Mouse (Mus musculus) left cerebral cortex, postnatal 25 days (tissue): Measurements from ENCODE around the gene Srrm3. TPM values are rescaled to one million over a fixed set of nuclear protein-coding genes. Genes with fewer than 3 reads are reported as not detected.

Source experiments
- DNase-seq, 2 experiments: peaks; one replicate each; pipeline ENCODE4 v3.0.0; 2022; ENCODE audit warnings: low spot score in 2 of 2, mixed read lengths in 1 of 2
- intact Hi-C: fragments of 180-260 bp; cut with DNase I; formaldehyde crosslinking; loops from one replicate; pipeline ENCODE4 v1.15.1; 2025
- total RNA-seq, 2 experiments: library from RNA; stranded (reverse); gene quantifications; 2 replicates each; pipeline ENCODE4 v1.2.3; 2021

Srrm3 gene
- total RNA-seq, 2 experiments from 2014 or later: 85.4 to 98.1 TPM

DNA sequence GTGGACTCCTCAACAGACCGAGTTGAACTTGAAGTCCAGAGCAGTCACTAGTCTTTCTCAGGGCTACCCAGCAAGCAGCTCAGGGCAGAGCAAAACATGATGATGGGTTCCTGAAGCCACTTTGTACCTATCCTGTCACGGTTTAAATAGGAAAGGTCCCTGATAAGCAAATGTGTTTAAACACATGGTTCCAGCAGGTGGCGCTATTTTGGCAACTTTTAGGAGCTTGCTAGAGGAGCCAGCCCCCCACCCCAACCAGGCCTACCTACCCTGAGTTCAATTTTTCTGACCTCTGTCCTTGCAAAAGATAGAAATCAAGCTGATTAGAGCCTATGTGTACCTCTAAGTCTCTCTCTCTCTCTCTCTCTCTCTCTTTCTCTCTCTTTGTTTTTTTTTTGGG, 91.3 kb downstream of the Srrm3 start:
- peak in 1 of 2 experiments; percentile 42 for DNase-seq

DNA sequence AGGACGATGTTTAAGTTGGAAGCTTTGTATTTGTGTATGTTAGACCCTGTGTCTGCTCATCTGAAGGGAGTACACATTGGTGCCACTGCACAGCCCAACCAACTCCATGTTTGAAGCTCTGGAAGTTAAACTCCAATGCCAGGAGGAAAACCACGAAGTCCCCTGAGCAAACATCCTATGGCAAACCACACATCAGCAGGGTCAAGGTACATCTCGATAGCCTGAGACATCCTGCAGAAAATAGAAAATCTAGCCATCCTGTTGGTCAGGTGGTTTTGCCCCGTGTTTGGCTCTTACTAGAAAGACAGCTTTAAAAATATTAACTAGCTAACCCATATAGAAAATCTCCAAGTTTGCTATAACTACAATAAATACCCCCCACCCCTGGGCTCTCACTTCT, 92.3 kb downstream of the Srrm3 start:
- intact Hi-C loops: no loop called here

More for the DNA sequence above, 91.3 kb downstream of the Srrm3 start:
- intact Hi-C loops: no loop called here

DNA sequence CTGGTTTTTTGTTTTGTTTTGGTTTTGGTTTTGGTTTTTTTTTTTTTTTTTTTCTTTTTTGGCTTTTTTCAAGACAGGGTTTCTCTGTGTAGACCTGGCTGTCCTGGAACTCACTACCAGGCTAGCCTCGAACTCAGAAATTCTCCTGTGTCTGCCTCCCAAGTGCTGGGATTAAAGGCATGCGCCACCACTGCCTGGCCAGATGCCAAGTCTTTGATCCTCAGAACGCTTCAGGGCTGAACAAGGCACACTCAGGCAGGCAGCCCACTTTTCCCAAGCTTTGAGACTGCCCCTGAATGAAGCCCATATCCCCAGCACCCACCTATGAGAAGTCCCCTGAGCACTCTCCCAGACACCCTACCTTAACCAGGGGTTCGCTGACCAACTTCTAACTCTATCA, 93.1 kb downstream of the Srrm3 start:
- no peak for DNase-seq
- intact Hi-C loops: loop anchor here (5.0 kb wide), 1 partner anchor 162 kb away; no protein-coding TSS in a partner anchor

More for the DNA sequence above, 92.3 kb downstream of the Srrm3 start:
- DNase-seq: no peak

DNA sequence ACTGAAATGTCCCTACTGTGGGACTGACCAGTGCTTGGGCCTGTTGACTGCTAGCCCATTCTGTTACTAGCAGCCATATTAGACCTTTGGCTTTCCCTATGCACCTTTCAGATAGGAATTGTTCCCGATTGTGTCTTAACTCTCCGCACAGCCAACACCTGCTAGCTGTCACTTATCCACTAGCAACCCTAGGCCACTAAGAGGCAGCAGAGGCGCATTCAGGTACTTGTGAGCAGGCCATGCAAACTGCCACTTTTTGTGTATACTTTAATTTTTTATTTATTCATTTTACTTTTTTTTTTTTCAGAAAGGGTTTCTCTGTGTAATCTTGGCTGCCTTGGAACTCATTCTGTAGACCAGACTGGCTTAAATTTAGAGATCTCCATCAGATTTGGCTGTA, 94.0 kb downstream of the Srrm3 start:
- intact Hi-C loops: loop anchor here (5.0 kb wide), 1 partner anchor 162 kb away; no protein-coding TSS in a partner anchor
- DNase-seq: no peak

DNA sequence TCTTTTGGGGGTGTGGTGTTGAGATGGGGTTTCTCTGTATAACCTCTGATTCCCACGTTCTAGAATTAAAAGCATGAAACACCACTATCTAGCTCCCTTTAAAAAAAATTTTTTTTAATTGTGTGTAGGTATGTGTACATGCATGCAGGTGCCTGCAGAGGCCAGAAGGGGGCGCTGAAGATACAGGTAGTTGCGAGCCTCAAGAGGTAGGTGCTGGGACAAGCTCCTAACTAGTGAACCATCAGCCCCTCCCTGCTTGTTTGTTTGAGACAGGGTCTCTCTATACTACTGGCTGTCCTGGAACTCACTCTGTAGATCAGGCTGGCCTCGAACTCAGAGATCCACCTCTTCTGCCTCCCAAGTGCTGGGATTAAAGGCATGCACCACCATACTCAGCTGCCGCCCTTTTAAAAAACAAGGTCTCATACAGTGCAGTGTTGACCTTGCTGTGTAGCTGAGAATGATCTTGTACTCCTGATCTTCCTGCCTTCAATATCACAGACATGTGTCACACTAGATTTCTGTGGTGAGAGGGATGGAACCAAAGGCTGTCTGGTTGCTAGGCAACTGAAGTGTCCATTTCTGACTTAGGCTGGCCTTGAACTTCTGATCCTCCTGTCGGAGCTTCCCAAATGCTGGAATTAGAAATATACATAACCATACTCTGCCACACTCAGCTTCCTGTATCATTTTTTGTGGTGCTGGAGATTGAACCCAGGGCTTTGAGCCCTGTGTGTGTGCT, 94.8 kb downstream of the Srrm3 start:
- no peak for DNase-seq
- intact Hi-C loops: loop anchor here (5.0 kb wide), 1 partner anchor 161 kb away; no protein-coding TSS in a partner anchor

DNA sequence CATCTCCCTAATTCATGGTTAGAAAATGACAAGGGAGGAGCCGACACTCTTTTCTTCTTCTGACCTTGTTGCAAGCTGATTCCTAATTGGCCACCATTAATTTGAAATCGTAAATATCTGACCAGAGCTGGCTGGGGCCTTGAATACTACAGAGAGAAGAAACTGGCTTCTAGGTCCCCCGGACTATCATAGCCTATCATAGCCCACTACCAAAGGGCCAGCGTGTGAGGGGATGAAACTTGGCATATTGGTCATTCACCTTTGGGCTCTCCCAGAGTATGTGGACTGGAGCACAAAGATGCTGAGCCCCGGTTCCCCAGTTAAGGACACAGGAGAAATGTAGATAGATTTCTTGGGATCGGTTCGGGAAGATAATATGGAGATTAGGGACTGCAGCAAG, 96.4 kb downstream of the Srrm3 start:
- no peak for DNase-seq
- intact Hi-C loops: loop anchor here (5.0 kb wide), 1 partner anchor 159 kb away; no protein-coding TSS in a partner anchor

DNA sequence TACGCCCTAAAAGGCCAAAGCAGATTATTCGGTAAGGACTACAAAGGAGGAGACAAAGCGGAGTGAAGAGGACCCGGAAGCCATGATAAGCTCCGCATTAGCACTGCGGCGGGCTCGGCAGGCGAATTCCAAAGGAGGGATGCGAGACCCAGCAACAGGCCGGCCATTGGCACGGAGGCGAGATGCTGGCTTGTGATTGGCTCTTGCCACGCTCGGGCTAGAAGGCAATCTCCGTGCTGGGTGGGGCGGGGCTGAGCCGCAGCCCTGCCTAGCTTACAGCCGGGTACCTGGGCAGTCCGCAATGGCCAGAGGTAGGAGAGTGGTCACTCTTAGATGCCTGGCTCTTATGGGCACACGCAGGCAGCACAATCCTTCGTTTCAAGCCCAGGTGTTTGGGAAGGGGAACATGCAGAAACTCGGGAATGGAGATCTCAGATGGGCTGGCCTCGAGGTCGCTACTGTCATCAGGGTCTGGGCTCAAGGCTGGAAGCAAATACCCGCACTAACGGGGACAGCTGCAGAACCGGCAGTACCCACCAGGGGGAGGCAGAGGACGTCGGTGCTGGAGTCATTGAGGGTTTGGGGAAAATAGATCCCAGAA, 97.0 kb downstream of the Srrm3 start:
- DNase-seq: peak; percentile 91 to 97
- intact Hi-C loops: loop anchor here (2.0 to 5.0 kb wide), 3 partner anchors 31 to 159 kb away; partner anchors contain the start of gene Ywhag

DNA sequence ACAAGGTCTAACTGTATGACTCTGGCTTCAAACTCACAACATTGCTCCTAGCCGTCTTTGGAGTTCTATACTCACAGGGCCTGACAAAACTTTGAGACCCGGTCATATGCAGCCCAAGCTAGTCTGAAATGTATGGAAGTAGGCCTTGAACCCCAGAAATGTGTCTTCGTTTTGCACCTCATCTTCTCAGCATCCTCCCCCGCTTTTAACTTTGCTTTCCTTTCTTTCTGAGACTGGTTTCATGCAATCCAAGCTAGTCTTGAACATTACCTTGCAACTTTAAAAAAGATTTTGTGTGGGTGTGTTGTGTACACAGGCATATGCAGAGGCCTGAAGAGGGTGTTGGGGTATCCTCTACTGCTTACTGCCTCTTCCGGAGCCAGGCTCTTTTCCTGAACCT, 97.6 kb downstream of the Srrm3 start:
- DNase-seq: peak in 1 of 2 experiments; percentile 53
- intact Hi-C loops: loop anchor here (2.0 to 5.0 kb wide), 3 partner anchors 31 to 158 kb away; partner anchors contain the start of gene Ywhag

DNA sequence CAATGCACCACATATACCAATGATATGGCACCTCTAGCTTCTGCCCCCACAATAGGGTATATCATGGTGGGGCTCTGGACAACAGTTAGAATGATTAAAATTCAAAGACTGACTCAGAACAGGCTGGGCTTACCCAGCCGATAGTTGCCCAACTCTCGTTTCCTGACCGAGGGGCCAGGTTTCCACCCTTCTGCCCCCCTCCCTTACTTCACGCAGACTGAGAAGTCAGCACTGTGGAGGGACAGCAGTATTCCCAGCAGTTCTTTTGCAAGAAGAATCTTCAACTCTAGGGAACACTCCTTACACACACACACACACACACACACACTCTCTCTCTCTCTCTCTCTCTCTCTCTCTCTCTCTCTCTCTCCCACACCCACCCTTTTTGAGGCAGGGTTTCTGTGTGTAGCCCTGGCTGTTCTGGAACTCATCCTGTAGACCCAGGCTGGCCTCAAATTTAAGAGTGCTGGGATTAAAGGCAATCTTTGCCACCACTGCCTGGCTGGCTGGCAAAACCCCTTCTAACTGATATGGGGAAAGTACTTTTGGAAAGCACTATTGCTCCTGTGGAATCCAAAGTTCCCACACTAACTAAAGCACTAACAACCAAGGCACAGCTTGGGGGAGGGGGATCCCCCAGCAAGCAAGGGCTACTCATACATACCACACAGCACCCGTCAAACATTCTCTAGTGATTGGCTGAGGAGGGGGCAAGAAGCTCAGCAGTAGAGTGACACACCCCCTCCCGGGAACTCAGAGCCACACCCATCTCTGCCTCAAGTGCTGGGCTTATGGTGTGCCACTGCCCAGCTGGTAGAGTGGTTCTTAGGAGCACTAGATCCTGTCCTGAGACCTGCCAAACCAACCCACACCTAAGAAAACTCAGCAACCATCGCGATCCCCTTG, 98.9 kb downstream of the Srrm3 start:
- no peak for DNase-seq
- intact Hi-C loops: loop anchor here (2.0 kb wide), 2 partner anchors 29 to 51 kb away; partner anchors contain the start of gene Ywhag

DNA sequence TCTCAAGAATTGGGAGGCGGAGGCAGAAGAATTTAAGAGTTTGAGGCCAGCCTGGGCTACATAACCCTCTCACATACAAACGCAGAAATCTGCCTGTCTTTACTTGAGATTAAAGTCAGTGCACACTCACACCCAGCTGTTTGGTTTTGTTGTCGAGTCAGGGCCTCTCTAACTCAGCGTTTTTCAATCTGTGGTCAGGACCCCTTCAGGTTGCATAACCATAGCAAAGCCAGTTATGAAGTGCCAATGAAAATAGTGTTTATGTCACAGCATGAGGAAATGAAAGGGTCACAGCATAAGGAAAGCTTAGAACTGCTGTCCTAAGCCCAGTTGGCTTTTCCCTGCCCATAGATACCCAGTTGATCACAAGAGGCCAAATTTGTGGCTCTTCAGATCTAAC, 100.2 kb downstream of the Srrm3 start:
- intact Hi-C loops: no loop called here
- DNase-seq: no peak

DNA sequence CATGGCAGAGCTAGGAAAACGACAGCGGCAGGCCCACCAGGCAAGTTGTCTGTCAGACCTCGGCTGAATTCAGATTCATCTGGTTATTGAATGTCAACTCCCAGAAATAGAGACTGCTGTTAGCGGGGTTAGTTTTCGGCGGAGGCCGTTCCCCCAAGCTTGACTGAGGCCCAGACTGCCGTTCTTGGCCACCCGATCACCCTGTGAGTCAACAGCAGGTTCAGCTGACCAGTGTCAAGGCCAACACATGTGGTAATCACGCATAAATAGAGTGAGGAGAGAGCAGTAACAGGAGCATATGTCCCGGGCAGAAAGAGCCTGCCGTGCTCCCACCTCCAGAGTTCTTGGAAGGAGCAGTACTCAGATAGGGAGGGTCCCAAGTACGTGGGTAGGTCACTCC, 100.6 kb downstream of the Srrm3 start:
- DNase-seq: no peak
- intact Hi-C loops: no loop called here

DNA sequence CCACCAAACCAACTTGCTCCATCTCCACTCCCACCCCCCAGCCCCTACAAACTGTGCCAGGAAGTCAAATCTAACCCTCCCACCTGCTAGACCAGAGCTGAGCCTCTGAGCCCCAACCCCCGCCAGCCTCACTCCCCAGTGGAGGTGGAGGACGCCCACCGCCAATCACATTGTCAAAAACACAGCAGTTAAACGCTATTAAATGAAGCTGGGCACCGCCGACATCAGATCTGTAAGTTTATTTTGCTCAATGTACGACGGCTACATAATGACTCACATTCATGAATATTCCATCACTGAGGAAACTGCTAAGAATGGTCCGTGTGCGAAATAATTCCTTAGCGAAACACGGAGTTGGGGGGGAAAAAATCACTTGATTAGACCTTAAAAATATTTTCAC, 101.5 kb downstream of the Srrm3 start:
- DNase-seq: peak; percentile 37 to 82
- intact Hi-C loops: loop anchor here (2.0 kb wide), 1 partner anchor 17 kb away; no protein-coding TSS in a partner anchor

DNA sequence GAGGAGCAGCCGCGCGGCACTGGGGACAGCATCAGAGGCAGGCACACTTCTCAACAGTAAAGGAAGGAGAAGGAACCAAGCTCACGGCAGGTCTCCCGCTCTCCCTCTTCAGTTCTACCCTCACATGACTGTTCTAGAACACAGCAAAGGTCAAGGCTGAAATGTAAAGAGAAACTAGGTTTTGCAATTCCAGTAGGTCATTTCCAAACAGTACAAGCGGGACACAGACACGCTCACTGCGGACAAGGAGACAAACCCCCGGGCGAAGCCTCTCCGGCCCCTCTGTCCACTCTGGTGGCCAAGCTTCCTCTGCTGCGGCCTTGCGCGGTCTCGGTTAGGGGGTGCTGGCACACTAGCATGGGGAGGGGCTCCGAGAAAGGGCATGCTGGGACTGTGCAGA, 102.3 kb downstream of the Srrm3 start:
- peak in 1 of 2 experiments; percentile 14 for DNase-seq
- intact Hi-C loops: loop anchor here (2.0 kb wide), 1 partner anchor 16 kb away; no protein-coding TSS in a partner anchor

DNA sequence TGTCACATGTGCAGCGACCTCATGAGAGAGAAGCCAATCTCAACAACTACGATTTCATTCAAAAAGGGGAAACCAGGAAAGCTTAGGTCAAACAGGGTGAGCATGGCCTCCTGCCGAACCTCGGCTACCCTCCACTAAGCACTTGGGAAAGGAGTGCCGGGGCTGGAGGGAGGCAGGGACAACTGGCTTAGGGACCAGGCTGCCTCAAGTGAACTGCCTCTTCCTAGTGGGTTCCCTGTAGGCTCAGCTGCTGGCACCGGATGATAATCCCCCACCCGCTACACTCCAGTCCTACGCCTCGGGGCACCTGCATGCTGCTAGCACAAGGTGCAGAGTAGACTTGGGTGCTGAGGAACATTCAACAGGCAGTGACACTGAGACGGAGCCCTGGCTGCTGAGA, 103.0 kb downstream of the Srrm3 start:
- DNase-seq: no peak
- intact Hi-C loops: loop anchor here (2.0 kb wide), 1 partner anchor 15 kb away; no protein-coding TSS in a partner anchor

DNA sequence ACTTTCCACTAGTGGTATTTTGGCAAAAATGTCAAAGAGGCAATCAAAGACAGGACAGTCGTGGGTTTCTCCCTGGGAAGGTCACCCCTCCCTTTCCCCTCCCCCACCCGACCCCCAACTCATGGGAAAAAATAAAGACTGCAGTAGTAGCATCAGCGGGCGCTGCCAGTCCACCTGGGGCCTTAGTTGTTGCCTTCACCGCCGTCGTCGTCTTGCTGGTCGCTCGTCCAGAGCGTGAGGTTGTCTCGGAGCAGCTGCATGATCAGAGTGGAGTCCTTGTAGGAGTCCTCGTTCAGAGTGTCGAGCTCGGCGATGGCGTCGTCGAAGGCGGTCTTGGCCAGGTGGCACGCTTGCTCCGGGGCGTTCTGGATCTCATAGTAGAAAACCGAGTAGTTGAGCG, 104.1 kb downstream of the Srrm3 start:
- intact Hi-C loops: no loop called here
- DNase-seq: no peak

DNA sequence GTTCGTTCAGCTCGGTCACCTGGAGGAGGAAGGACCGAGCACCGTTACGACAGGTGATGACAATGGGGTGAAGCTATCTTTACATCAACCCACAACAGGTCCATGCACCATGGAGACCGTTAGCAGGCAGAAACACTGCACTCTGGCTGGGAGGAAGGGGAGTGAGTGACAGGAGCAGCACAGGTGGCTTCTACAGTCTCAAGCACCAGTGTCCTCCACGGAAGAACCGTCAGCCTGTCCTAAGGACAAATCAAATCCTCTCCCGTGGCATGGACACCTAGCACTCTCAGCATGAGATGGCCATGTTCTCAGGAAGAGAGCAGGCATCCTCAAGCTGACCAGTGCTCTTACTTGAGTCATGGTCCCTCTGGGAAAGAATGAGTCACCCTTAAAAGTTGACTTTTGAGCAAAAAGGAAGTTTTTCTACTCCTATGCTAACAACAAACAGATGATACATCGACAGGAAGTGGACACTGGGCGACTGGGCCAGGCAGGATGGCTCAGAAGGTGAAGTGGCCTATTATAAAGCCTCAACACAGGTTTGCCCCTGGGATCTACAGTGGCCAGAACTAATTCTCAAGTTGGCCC, 105.0 kb downstream of the Srrm3 start:
- intact Hi-C loops: no loop called here

DNA sequence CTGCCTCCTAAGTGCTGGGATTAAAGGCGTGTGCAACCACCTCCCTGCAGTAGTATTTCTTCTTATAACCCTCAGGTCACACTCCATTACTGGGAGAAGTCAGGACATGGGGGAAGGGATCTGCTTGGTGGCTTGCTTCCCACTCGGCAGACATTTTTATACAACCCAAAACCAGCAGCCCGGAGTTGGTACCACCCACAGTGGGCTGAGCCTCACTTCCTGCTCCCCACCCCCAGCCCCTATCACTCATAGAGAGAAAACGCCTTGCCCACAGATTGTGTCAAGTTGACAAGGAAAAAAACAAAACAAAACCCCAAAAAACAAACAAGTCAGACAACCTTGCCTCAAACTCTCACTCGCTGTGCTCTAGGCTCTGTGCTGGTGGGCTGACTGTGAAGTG, 106.5 kb downstream of the Srrm3 start:
- intact Hi-C loops: no loop called here

More for the DNA sequence above, 105.0 kb downstream of the Srrm3 start:
- DNase-seq: no peak

DNA sequence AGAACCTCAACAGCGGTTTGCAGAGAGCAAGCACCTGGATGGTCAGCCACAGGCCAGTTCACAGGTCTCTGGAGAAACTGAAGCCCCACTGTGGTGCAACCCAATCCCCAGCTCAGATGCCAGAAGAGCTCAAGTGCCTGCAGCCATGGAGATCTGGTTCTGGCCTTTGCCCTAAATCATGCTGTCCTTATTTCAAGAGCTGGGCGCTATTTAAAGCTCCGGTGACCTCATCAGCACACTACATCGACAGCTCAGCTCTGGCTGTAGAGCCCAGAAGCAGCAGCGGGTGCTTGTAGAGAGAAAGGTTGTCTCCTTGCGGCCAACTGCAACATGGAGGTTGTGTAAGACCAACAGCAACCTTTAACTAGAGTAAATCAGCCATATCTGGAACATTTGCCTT, 107.5 kb downstream of the Srrm3 start:
- intact Hi-C loops: no loop called here
- no peak for DNase-seq

More for the DNA sequence above, 106.5 kb downstream of the Srrm3 start:
- DNase-seq: no peak

DNA sequence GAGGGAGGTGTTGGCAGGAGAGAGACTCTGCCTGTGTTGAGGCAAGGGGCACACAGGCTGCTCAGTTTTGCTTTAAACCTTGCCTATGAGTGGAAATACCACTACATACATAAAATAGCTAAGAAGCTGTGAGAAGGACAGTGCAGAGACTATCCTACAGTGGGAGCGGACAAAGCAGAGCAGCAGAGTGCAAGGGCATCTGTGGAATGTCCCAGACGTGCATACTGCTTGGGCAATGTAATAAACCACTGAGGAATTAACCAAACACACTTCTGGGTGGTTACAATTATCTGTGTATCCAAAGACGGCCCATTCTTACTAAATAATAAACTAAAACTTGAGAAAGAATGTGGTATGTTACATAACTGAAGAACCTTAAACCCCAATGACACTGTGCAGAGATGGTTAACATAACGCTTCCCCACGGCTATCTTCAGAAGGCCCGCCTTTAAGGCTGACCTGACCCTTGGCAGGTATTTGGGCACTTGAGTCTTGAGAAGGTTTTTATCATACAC, 109.4 kb downstream of the Srrm3 start:
- intact Hi-C loops: no loop called here
- DNase-seq: no peak
